Mouse (Mus musculus) heart, adult 8-10 months (tissue): Measurements from ENCODE around the gene Hspb11. TPM values are rescaled to one million over a fixed set of nuclear protein-coding genes. Genes with fewer than 3 reads are reported as not detected.
A peak's percentile ranks its signal among the peaks of the same experiment; 100 is the strongest.

Source experiments
- DNase-seq: peaks from one replicate; pipeline ENCODE4 v3.0.0; 2022; ENCODE audit warnings: low spot score
- total RNA-seq, 4 experiments: library from RNA; stranded (reverse); gene quantifications; 2 replicates each; pipeline ENCODE4 v1.2.4; 2022

Gene Hspb11
- total RNA-seq, 4 experiments from 2014 or later: 10.1 to 12.3 (median 10.2) TPM

- DNase-seq: peak; percentile 38
Measured at GRCm38 (mm10) chr4:107250494-107250893, 2.9 kb upstream of the Hspb11 start.

- DNase-seq: no peak
Measured at GRCm38 (mm10) chr4:107252522-107252921, 871 bp upstream of the Hspb11 start.

- DNase-seq: no peak
Measured at GRCm38 (mm10) chr4:107254414-107254813, 1.0 kb downstream of the Hspb11 start.

GRCm38 (mm10) chr4:107260001-107260400 lies 6.6 kb downstream of the Hspb11 start:
- no peak for DNase-seq

GRCm38 (mm10) chr4:107273683-107274082 lies 20.3 kb downstream of the Hspb11 start:
- no peak for DNase-seq

- no peak for DNase-seq
Measured at GRCm38 (mm10) chr4:107274511-107274910, 21.1 kb downstream of the Hspb11 start.

GRCm38 (mm10) chr4:107278188-107278707 lies 24.9 kb downstream of the Hspb11 start:
- DNase-seq: no peak

GRCm38 (mm10) chr4:107280843-107281475 lies 27.6 kb downstream of the Hspb11 start:
- DNase-seq: no peak

- peak; percentile 22 for DNase-seq
Measured at GRCm38 (mm10) chr4:107285446-107286200, 32.2 kb downstream of the Hspb11 start.

GRCm38 (mm10) chr4:107286386-107286785 lies 33.0 kb downstream of the Hspb11 start:
- DNase-seq: no peak

GRCm38 (mm10) chr4:107287517-107287916 lies 34.1 kb downstream of the Hspb11 start:
- no peak for DNase-seq

- no peak for DNase-seq
Measured at GRCm38 (mm10) chr4:107291611-107292272, 38.3 kb downstream of the Hspb11 start.

GRCm38 (mm10) chr4:107292273-107292662 lies 38.9 kb downstream of the Hspb11 start:
- DNase-seq: no peak

GRCm38 (mm10) chr4:107298071-107298606 lies 44.7 kb downstream of the Hspb11 start:
- DNase-seq: no peak

GRCm38 (mm10) chr4:107299779-107300340 lies 46.5 kb downstream of the Hspb11 start:
- DNase-seq: no peak

- no peak for DNase-seq
Measured at GRCm38 (mm10) chr4:107300371-107300770, 47.0 kb downstream of the Hspb11 start.

GRCm38 (mm10) chr4:107300902-107301555 lies 47.6 kb downstream of the Hspb11 start:
- no peak for DNase-seq

GRCm38 (mm10) chr4:107302221-107302620 lies 48.8 kb downstream of the Hspb11 start:
- no peak for DNase-seq

- no peak for DNase-seq
Measured at GRCm38 (mm10) chr4:107302832-107303231, 49.4 kb downstream of the Hspb11 start.

- no peak for DNase-seq
Measured at GRCm38 (mm10) chr4:107303531-107303930, 50.1 kb downstream of the Hspb11 start.

- no peak for DNase-seq
Measured at GRCm38 (mm10) chr4:107306966-107307365, 53.6 kb downstream of the Hspb11 start, which contains the start of gene Dio1. TSS of gene Dio1 (minus strand) at chr4:107307169.
